Mouse (Mus musculus) limb, embryonic 14.5 days (tissue): ENCODE data around the gene Tceanc2. TPM values are rescaled to one million over a fixed set of nuclear protein-coding genes. Genes with fewer than 3 reads are reported as not detected.
A peak's percentile ranks its signal among the peaks of the same experiment; 100 is the strongest.

Experiments
- ATAC-seq: fragments of 200-750 bp; cut with Nextera tagmentation; 2 replicates; pipeline ENCODE4 v1.8.0; 2017; ENCODE audit warnings: low read depth, moderate number of reproducible peaks, moderate TSS enrichment; ENCODE audit not compliant: low FRiP score
- DNase-seq: peaks from one replicate; pipeline ENCODE4 v3.0.0-alpha.2; 2015; ENCODE audit warnings: low spot score
- H3K27ac ChIP-seq: fragments of 300-500 bp; sonication (generic); replicated peaks from 2 replicates; pipeline ENCODE4 v1.5.1; 2014; ENCODE audit warnings: low read depth, mild to moderate bottlenecking, low read length, moderate library complexity, mixed read lengths
- H3K27me3 ChIP-seq: fragments of 300-500 bp; sonication (generic); 2 replicates; pipeline ENCODE4 v1.6.1; 2014; ENCODE audit warnings: low read length, mixed read lengths; ENCODE audit not compliant: control insufficient read depth, insufficient read depth
- H3K36me3 ChIP-seq: fragments of 300-500 bp; sonication (generic); 2 replicates; pipeline ENCODE4 v1.6.1; 2014; ENCODE audit warnings: mild to moderate bottlenecking, low read length, moderate library complexity, mixed read lengths; ENCODE audit not compliant: control insufficient read depth, insufficient read depth
- H3K4me1 ChIP-seq: fragments of 300-500 bp; sonication (generic); 2 replicates; pipeline ENCODE4 v1.6.1; 2014; ENCODE audit warnings: antibody characterized with exemption, low read length, mixed read lengths; ENCODE audit not compliant: control insufficient read depth, insufficient read depth
- H3K4me2 ChIP-seq: fragments of 300-500 bp; sonication (generic); replicated peaks from 2 replicates; pipeline ENCODE4 v1.6.1; 2014; ENCODE audit warnings: low read depth, mild to moderate bottlenecking, low read length, moderate library complexity; ENCODE audit not compliant: severe bottlenecking
- H3K4me3 ChIP-seq: fragments of 300-500 bp; sonication (generic); replicated peaks from 2 replicates; pipeline ENCODE4 v1.5.1; 2014; ENCODE audit warnings: low read length
- H3K9ac ChIP-seq: fragments of 300-500 bp; sonication (generic); 2 replicates; pipeline ENCODE4 v1.6.1; 2014; ENCODE audit warnings: mild to moderate bottlenecking, low read depth, low read length, moderate library complexity; ENCODE audit not compliant: severe bottlenecking
- H3K9me3 ChIP-seq: fragments of 300-500 bp; sonication (generic); 2 replicates; pipeline ENCODE4 v1.6.1; 2016; ENCODE audit warnings: low read length; ENCODE audit not compliant: control insufficient read depth
- POLR2A ChIP-seq: fragments of 200-500 bp; IDR thresholded peaks from 2 replicates; pipeline ENCODE4 v1.8.0; 2012; ENCODE audit warnings: inconsistent platforms, mild to moderate bottlenecking, moderate library complexity, borderline replicate concordance; ENCODE audit not compliant: insufficient read depth, insufficient read length; ENCODE audit errors: extremely low read depth
- WGBS: fragments of 180-500 bp; shearing (Covaris S2); extraction: QIAGEN DNeasy Blood & Tissue Kit; methylation state at CpG from one replicate; pipeline ENCODE4 v1.1.7; 2014; 5-methylcytosine and 5-hydroxymethylcytosine counted together
- polyA plus RNA-seq, 2 experiments: library from polyadenylated mRNA; depleted of rRNA in 1 of 2; stranded (reverse) in 1 of 2; unstranded in 1 of 2; fragments of >200 nt; fragmentation: Nextera tagmentation in 1 of 2; extraction: Ambion mirVana in 1 of 2; gene quantifications; 2 replicates each; pipeline versions ENCODE4 v1.2.1 to v1.2.3; 2012 to 2014

Gene Tceanc2
- polyA plus RNA-seq, 2 experiments, result 16.7 to 27.6 TPM

DNA sequence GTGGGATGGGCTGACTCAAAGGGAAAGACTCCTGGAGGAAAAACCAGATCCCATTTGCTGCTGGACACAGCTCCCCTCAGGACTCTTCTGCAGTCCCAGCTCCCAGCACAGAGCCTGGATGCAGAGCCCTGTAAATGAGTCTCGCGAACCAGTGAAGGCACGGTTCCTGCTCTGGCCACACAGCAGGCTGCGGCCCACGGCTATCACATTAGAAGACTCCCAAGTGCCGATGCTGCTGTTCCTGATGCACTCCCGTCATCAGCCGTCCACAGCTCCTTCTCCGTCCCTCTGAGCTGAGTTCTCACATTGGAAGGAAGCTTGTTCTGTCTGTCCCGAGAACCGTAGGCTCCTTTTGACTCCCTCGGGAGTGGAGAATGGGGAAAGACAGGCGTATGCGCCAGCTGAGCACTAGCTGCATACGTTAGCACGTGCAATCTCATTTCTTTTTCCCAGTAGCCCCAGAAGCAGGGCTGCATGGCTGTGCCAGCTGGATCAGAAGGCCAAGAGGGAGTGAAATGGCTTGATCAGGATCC, 82.0 kb downstream of the Tceanc2 start, which contains the start of gene Cdcp2:
Gene Cdcp2 (plus strand): TSS at position 51 of the 533 bp plus-strand sequence.
- no peak for TF ChIP-seq POLR2A
- H3K4me2 ChIP-seq, result no peak within 1 kb of the TSS
- 0 out of 2 replicates have a peak within 1 kb of the TSS, but pooled peaks have one; percentile 25 for H3K9ac ChIP-seq
- no peak within 1 kb of the TSS for H3K27ac ChIP-seq
- H3K36me3 ChIP-seq, result no peaks in the 10 kb centered on the region
- 48% methylated on average over 16 of the region's 16 CpGs for whole genome bisulfite sequencing
- DNase-seq, result no peak
- no peak within 1 kb of the TSS for H3K4me3 ChIP-seq
- H3K4me1 ChIP-seq, result peaks cover 14% of the 10 kb centered on the region
- H3K9me3 ChIP-seq, result no peaks in the 10 kb centered on the region
- no peak for ATAC-seq
- H3K27me3 ChIP-seq, result no peaks in the 10 kb centered on the region

DNA sequence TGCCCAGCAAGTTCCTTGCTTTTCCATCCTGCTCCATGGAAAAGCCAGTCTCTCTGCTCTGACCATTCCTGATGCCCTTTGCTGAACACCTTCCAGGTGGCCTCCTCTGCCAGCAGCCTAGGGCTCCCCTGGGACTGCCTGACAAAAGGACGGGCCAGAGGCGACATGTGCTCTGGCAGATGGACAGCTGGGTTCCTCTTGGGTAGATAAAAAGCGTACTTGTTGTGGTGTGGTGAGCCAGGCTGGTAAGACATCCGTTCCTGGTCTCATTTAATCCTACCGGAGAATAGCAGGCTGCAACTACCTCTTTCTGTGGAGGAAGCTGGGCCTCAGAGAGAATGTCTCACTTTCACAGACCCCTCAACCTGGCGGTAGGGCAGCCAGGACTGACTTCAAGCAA, 82.9 kb downstream of the Tceanc2 start:
- Histone ChIP-seq H3K4me2 (no peak overlapping the region), H3K4me1 (peaks cover 14% of the 10 kb centered on the region), H3K27me3 (no peaks in the 10 kb centered on the region), H3K9me3 (no peaks in the 10 kb centered on the region), H3K36me3 (no peaks in the 10 kb centered on the region), H3K9ac (0 out of 2 replicates have a peak overlapping the region, but pooled peaks have one; percentile 25), H3K27ac (no peak overlapping the region), H3K4me3 (no peak overlapping the region)
- no peak for ATAC-seq
- no peak for TF ChIP-seq POLR2A
- DNase-seq, result no peak
- 43% methylated on average over 6 of the region's 6 CpGs for WGBS

DNA sequence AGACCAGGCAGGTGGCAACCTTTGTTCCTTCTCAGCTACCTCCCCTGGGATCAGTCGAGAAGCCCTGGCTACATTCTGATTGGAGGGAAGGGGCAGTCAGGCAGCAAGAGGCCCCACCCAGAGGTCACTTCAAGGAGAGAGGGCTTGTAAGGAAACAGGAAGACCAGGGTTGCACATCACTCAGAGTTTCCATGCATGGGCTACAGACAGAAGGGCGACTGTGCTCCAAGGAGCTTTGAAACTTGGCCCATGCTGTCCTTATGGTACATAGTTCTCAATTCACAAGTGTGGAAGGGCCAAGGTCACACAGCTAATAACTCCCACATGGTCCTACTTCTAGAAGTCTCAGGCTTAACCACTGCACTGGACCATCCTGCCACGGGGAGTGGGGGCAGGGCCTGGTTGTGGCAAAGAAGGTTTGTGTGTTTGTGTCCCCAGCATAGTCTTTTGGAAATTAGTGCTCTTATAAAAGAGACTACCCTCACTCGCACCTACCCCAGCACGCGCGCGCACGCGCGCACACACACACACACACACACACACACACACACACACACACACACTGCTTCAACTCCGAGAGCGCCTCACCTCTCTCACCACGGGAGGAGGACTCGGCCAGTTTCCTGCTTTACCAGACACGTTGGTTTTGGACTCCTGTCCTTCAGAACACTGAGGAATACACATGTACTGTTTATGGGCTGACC, 84.3 kb downstream of the Tceanc2 start:
- no peak overlapping the region for H3K4me3 ChIP-seq
- no peak for TF ChIP-seq POLR2A
- no peak overlapping the region for H3K27ac ChIP-seq
- H3K4me2 ChIP-seq, result no peak overlapping the region
- 61% methylated on average over 16 of the region's 16 CpGs for WGBS
- peaks cover 14% of the 10 kb centered on the region for H3K4me1 ChIP-seq
- H3K9ac ChIP-seq, result no peak overlapping the region
- H3K36me3 ChIP-seq, result no peaks in the 10 kb centered on the region
- DNase-seq (no peak), ATAC-seq (peak; percentile 34; the same call in 1 of the 2 replicates)
- H3K27me3 ChIP-seq, result no peaks in the 10 kb centered on the region
- H3K9me3 ChIP-seq, result no peaks in the 10 kb centered on the region

DNA sequence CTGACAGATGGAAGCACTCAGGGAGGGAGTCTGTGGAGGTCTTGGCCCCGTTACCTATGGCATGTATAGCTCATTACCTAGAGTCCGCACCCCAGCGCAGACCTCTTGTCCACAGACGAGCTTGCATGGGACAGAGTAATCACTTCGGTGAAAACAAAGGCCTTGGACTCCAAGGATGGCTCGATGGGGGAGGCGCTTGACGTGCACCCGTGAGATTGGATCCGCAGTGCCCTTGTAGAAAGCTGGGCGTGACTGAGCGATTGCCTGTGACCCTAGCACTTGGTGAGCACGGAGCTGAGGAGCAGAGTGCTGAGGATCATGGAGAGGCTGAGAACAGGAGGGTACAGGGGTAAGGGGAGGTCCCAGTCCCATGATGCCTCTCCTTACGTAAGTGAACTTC, 87.2 kb downstream of the Tceanc2 start:
- TF ChIP-seq POLR2A, result no peak
- H3K27ac ChIP-seq, result no peak overlapping the region
- no peaks in the 10 kb centered on the region for H3K36me3 ChIP-seq
- H3K9ac ChIP-seq, result no peak overlapping the region
- 77% methylated on average over 14 of the region's 14 CpGs for WGBS
- H3K9me3 ChIP-seq, result no peaks in the 10 kb centered on the region
- no peak overlapping the region for H3K4me2 ChIP-seq
- no peak overlapping the region for H3K4me3 ChIP-seq
- peaks cover 8% of the 10 kb centered on the region for H3K4me1 ChIP-seq
- no peak for DNase-seq
- no peaks in the 10 kb centered on the region for H3K27me3 ChIP-seq
- ATAC-seq, result no peak

DNA sequence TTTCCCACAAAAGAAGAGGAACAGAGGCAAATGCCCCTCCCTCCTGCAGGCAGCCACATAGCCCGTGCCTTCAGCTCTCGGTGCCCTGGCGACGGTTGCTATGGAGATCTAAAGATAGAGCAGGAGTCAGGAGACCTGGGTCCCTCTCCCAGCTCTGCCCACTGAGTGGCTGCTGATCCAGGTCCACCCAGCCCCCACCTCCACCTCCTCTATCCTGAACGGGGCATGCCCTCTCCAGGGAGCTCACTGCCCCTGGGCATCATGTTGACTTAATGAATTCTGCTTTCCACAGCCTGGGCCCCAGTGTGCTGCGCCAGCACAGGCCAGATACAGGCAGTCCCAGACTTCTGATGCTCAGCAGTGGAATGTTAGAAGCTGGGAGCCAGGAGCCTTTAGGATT, 94.1 kb downstream of the Tceanc2 start:
- Histone ChIP-seq H3K4me2 (no peak overlapping the region), H3K27me3 (no peaks in the 10 kb centered on the region), H3K36me3 (no peaks in the 10 kb centered on the region), H3K27ac (0 out of 2 replicates have a peak overlapping the region, but pooled peaks have one; percentile 3), H3K9ac (no peak overlapping the region), H3K4me3 (no peak overlapping the region), H3K4me1 (peaks cover 8% of the 10 kb centered on the region; the same call in 1 of the 2 replicates), H3K9me3 (no peaks in the 10 kb centered on the region)
- WGBS, result 21% methylated on average over 6 of the region's 6 CpGs
- DNase-seq (no peak), ATAC-seq (0 out of 2 replicates have a peak, but pooled peaks have one; percentile 12)
- no peak for TF ChIP-seq POLR2A
